Mouse (Mus musculus) testis, adult 2 months (tissue): ENCODE measurements around the gene Rab11fip2. TPM values are rescaled to one million over a fixed set of nuclear protein-coding genes. Genes with fewer than 3 reads are reported as not detected.

ENCODE experiments used
- H3K27ac ChIP-seq: fragments of 200-500 bp; 2 replicates; pipeline ENCODE4 v1.5.1; 2012; ENCODE audit warnings: low read depth, low read length; ENCODE audit not compliant: control insufficient read depth, insufficient read depth
- H3K27me3 ChIP-seq: fragments of 200-500 bp; 2 replicates; pipeline ENCODE4 v1.6.1; 2012; ENCODE audit warnings: mild to moderate bottlenecking, low read length, moderate library complexity; ENCODE audit not compliant: control insufficient read depth, insufficient read depth
- H3K36me3 ChIP-seq: fragments of 200-500 bp; 2 replicates; pipeline ENCODE4 v1.6.1; 2012; ENCODE audit warnings: mild to moderate bottlenecking, low read length; ENCODE audit not compliant: control insufficient read depth, insufficient read depth
- H3K4me1 ChIP-seq: fragments of 200-500 bp; 2 replicates; pipeline ENCODE4 v1.6.1; 2012; ENCODE audit warnings: low read length; ENCODE audit not compliant: control insufficient read depth, insufficient read depth
- H3K4me3 ChIP-seq: fragments of 200-500 bp; 2 replicates; pipeline ENCODE4 v1.5.1; 2012; ENCODE audit warnings: low read depth, mild to moderate bottlenecking, low read length, moderate library complexity, mixed read lengths; ENCODE audit not compliant: control insufficient read depth
- CTCF ChIP-seq: fragments of 200-500 bp; IDR thresholded peaks from 2 replicates; pipeline ENCODE4 v1.5.1; 2012; ENCODE audit warnings: low read depth, mild to moderate bottlenecking, inconsistent platforms, low read length, moderate library complexity; ENCODE audit not compliant: control insufficient read depth, insufficient read depth, insufficient replicate concordance
- POLR2A ChIP-seq: fragments of 200-500 bp; IDR thresholded peaks from 2 replicates; pipeline ENCODE4 v1.6.1; 2012; ENCODE audit warnings: low read depth, mild to moderate bottlenecking, inconsistent platforms, low read length, moderate library complexity; ENCODE audit not compliant: control insufficient read depth
- polyA plus RNA-seq: library from polyadenylated mRNA; depleted of rRNA; stranded (reverse); fragments of >200 nt; gene quantifications from 2 replicates; pipeline ENCODE4 v1.2.3, GENCODE M21; 2012

The Rab11fip2 gene
- polyA plus RNA-seq, 1 experiment: 15.9 TPM

DNA sequence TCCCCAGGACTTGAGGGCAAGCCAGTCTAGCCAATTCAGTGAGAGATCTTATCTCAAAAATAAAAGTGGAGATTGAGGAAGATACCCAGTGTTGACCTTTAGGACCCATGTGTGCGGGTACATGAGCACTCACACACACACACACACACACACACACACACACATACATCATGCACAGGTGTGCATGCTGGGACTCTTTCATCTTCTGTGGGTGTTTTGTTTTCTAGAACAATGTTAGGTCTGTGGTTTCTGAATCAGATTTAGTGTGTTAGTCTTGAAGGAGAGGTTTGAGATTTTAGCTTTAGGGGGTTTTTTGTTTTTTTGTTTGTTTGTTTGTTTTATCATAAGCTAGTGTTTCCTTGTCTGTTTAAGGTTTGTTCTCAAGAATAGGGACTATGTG is 17.3 kb downstream of the Rab11fip2 start:
- H3K36me3 ChIP-seq: no peaks in the 10 kb centered on the region
- no peak overlapping the region for H3K4me3 ChIP-seq
- H3K27ac ChIP-seq: no peak overlapping the region
- no peaks in the 10 kb centered on the region for H3K4me1 ChIP-seq
- TF ChIP-seq CTCF: no peak
- TF ChIP-seq POLR2A: no peak
- H3K27me3 ChIP-seq: no peaks in the 10 kb centered on the region

DNA sequence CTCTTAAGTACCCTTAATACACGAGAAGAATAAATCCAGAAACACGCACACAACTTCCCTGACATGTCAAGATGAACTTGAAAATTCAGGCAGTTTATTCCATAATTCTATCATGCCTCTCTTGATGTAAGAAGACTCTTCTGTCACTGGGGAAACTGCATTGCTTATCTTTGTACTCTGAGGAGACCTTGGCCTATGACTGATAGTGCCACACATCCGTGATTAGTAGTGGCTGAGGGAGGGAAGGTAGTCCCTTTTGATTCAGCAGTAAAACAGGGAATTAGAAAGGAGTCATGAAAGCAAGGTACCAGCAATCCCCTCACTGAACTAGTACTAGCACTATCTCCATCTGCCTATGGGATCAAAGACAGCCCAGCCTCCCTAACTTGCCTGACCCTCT is 22.6 kb downstream of the Rab11fip2 start:
- Histone ChIP-seq H3K4me1 (no peaks in the 10 kb centered on the region), H3K27ac (no peak overlapping the region), H3K36me3 (no peaks in the 10 kb centered on the region), H3K27me3 (no peaks in the 10 kb centered on the region), H3K4me3 (no peak overlapping the region)
- no peak for TF ChIP-seq POLR2A
- TF ChIP-seq CTCF: no peak

DNA sequence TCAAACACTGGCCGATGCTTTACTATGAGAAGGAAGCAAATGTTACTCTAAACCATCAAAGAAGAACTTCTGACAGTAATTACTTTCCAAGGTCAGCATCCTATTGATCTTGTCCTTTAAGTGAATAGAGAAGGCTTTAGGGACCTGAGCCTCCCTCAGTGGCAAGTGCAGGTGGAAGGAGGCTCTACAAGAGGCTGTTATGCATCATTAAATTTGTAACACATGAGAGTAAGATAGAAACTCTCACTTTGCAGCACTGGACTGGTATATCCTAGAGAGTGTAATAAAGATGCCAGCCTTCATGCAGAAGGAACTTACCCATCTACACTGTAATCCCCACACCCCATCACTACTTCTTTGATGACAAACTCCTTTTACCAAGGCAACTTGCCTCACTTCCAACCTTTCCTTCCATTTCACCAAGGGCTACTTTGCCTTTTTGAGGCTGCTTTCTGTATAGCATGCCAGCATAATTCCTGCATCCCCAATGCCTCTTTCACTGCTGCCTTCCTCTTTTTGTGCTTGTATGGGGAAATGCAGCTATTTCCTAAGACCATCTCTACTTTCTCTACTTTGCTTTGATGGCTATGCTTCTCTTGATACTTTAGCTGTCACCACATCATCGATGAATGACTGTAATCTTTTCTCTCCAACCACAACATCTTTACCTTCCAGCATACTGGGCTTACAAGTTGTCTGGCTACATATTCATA is 25.4 kb downstream of the Rab11fip2 start:
- Histone ChIP-seq H3K4me3 (no peak overlapping the region), H3K27ac (no peak overlapping the region), H3K4me1 (no peaks in the 10 kb centered on the region), H3K27me3 (no peaks in the 10 kb centered on the region), H3K36me3 (no peaks in the 10 kb centered on the region)
- TF ChIP-seq POLR2A: no peak
- TF ChIP-seq CTCF: no peak

DNA sequence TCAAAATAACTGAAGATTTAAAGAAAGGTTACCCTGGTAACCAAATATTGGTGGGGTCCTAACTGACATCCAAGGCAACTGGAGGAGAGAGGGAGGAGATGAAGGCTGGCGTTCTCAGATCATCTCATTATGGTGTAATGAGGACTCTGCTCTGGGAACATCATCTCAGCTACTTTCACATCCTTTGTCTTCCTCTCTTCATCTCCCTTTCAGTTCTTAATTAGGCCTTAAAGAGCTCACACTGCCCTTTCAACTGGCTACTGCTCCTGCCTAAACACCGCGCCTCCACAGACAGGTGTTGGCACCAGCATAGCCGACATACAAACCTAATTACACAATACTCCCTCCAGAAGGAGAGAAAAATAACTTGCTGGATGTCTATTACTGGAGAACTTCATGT is 31.9 kb downstream of the Rab11fip2 start:
- no peak overlapping the region for H3K4me3 ChIP-seq
- H3K36me3 ChIP-seq: 0 out of 2 replicates have a peak, but pooled peaks cover 1% of the 10 kb centered on the region
- H3K4me1 ChIP-seq: no peaks in the 10 kb centered on the region
- no peak overlapping the region for H3K27ac ChIP-seq
- TF ChIP-seq CTCF: no peak
- TF ChIP-seq POLR2A: no peak
- no peaks in the 10 kb centered on the region for H3K27me3 ChIP-seq

DNA sequence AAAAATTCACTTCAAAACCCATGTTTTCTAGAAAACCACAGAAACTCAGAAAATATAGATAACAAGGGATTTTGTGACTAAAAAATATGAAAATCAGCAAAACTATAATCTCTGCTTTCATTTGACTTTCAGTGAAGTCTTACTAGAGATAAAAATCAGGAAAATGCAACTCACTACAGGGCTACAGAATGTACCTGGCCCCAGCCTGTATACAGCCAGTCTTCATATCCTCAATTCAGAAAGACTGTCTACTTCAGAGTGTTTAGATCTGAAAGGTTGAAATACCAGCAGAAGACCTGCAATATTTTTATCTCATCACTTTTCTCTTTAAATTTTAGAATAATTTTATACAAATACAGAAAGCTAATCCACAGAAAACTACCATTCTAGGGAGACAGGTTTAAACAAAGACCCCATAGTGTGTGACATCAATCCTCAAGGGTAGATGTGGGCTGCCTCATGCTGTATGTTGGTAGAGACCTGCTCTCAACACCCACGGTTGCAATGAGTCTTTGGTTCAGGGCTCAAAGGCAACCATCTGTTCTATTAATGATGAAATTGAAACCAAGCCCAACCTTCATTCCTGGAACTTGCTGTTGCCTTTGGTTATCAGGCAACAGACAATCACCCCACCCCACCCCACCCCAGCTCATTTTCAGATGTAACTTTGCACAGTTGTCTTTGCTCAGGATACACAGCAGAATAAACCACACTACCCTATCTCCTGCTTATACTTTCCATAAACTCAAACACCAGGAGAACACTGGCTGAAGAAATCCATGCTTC is 38.0 kb downstream of the Rab11fip2 start:
- no peak overlapping the region for H3K4me3 ChIP-seq
- H3K27ac ChIP-seq: no peak overlapping the region
- TF ChIP-seq POLR2A (no peak), CTCF (no peak)
- H3K36me3 ChIP-seq: no peaks in the 10 kb centered on the region; the same call in none of the 2 replicates
- no peaks in the 10 kb centered on the region for H3K27me3 ChIP-seq
- no peaks in the 10 kb centered on the region for H3K4me1 ChIP-seq

DNA sequence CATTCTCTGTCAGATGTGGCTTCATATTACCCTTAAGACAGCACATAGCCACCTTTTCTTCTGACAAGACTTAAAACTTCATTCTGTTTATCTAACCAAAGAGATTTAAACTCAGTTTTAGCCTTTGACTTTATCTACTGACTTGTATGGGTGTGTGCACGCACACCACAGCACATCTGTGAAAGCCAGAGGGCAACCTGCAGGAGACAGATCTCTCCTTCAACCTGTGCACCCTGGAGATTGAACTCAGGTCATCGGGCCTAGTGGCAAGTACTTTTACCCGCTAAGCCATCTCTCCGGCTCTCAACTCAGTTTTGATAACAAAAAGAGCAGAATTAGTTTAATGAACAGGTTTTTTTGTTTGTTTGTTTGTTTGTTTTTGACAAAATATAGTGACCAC is 43.5 kb downstream of the Rab11fip2 start:
- no peak overlapping the region for H3K4me3 ChIP-seq
- H3K27ac ChIP-seq: no peak overlapping the region
- H3K27me3 ChIP-seq: no peaks in the 10 kb centered on the region
- no peaks in the 10 kb centered on the region for H3K36me3 ChIP-seq
- H3K4me1 ChIP-seq: no peaks in the 10 kb centered on the region
- TF ChIP-seq CTCF: no peak
- no peak for TF ChIP-seq POLR2A

DNA sequence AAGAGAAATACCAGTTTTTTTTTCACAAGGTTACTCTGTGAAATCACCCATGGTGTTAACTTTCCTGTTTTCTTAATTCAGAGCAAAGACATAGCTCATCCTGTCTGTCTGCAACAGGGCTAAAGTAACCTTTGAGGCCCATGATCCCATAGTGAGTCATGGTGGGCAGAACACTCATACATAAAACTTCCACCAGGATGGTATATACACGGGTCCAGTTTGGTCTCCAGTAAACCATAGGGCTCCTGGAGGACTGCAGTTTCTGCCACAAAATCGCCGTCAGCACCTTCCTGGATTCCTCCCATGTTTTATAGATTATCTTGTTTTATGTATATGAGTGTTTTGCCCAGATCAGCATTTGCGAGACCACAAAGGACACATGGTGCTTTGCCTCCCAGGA is 45.2 kb downstream of the Rab11fip2 start:
- Histone ChIP-seq H3K4me1 (no peaks in the 10 kb centered on the region), H3K4me3 (no peak overlapping the region), H3K27ac (no peak overlapping the region), H3K27me3 (no peaks in the 10 kb centered on the region), H3K36me3 (no peaks in the 10 kb centered on the region)
- TF ChIP-seq POLR2A (no peak), CTCF (no peak)
